Mouse (Mus musculus): Measurements from ENCODE around the gene Arg1. TPM values are rescaled to one million over a fixed set of nuclear protein-coding genes. Genes with fewer than 3 reads are reported as not detected.
A peak's percentile ranks its signal among the peaks of the same experiment; 100 is the strongest.

The Arg1 gene
- polyA plus RNA-seq, 1 experiment: 0.22 TPM

GRCm38 (mm10) chr10:24961112-24961511 lies 33.8 kb upstream of the Arg1 start:
- Histone ChIP-seq H3K27me3 (ENCODE audit: control insufficient read depth, insufficient read depth, low read length) (no peaks in the 10 kb centered on the region), H3K36me3 (ENCODE audit: control insufficient read depth, insufficient read depth, low read length) (no peaks in the 10 kb centered on the region), H3K27ac (ENCODE audit: insufficient read depth, low read depth, low read length) (no peak overlapping the region), H3K4me1 (ENCODE audit: control insufficient read depth, insufficient read depth, insufficient read length, low read length) (peaks cover 3% of the 10 kb centered on the region; the same call in 1 of the 2 replicates), H3K4me3 (ENCODE audit: low read depth, low read length) (no peak overlapping the region)
- WGBS: 47% methylated on average over 2 of the region's 2 CpGs
- TF ChIP-seq CTCF (IDR thresholded peaks at IDR 0.05; ENCODE audit: extremely low read depth, insufficient read length, insufficient replicate concordance, low read depth, low read length): no peak
- TF ChIP-seq POLR2A (IDR thresholded peaks at IDR 0.05; ENCODE audit: low read depth, low read length): no peak

GRCm38 (mm10) chr10:24959043-24959916 lies 32.0 kb upstream of the Arg1 start:
- Histone ChIP-seq H3K36me3 (ENCODE audit: control insufficient read depth, insufficient read depth, low read length) (no peaks in the 10 kb centered on the region), H3K4me1 (ENCODE audit: control insufficient read depth, insufficient read depth, insufficient read length, low read length) (peaks cover 3% of the 10 kb centered on the region; the same call in 1 of the 2 replicates), H3K27me3 (ENCODE audit: control insufficient read depth, insufficient read depth, low read length) (no peaks in the 10 kb centered on the region), H3K27ac (ENCODE audit: insufficient read depth, low read depth, low read length) (no peak overlapping the region), H3K4me3 (ENCODE audit: low read depth, low read length) (no peak overlapping the region)
- TF ChIP-seq POLR2A (IDR thresholded peaks at IDR 0.05; ENCODE audit: low read depth, low read length) (no peak), CTCF (IDR thresholded peaks at IDR 0.05; ENCODE audit: extremely low read depth, insufficient read length, insufficient replicate concordance, low read depth, low read length) (no peak)
- 36% methylated on average over 15 of the region's 15 CpGs for WGBS

DNA sequence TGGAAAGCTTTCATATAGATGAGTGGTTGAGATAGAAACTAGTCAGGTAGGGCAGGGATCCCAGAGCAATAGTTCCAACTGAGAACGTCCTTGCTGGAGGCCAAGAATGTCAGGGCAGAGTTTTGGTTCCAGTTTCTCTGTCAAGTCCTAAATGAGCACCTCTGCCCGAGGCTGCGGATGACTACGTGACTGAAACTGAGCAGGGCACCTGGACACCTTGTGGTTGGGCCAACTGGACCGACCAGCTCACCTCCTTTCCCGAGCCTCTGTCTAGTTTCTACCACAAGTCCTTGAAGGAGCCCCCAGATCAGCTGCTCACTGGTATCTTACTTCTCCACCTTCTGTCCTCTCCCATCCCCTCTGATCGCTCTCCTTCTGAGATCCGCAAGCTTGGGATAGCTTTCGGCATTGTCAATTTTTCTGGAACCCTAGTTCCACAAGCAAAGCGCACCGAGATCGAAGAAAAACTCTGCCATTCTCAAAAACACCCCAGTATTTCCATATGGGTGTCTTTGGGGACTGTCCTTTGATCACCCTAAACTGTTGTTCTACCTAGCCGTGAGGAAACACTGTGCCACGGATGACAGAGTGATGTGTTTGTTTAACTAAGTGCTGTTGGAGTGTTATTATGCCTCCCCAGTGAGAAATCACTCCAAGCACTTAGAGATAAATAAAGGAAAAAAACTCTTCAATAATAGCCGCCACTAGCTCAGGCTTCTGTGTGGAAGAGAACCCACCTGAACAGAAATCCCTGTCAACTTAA lies 31.2 kb upstream of the Arg1 start:
- Histone ChIP-seq H3K4me3 (ENCODE audit: low read depth, low read length) (0 out of 2 replicates have a peak overlapping the region, but pooled peaks have one; percentile 5), H3K27ac (ENCODE audit: insufficient read depth, low read depth, low read length) (no peak overlapping the region), H3K4me1 (ENCODE audit: control insufficient read depth, insufficient read depth, insufficient read length, low read length) (peaks cover 3% of the 10 kb centered on the region; the same call in 1 of the 2 replicates), H3K36me3 (ENCODE audit: control insufficient read depth, insufficient read depth, low read length) (no peaks in the 10 kb centered on the region), H3K27me3 (ENCODE audit: control insufficient read depth, insufficient read depth, low read length) (no peaks in the 10 kb centered on the region)
- TF ChIP-seq POLR2A (IDR thresholded peaks at IDR 0.05; ENCODE audit: low read depth, low read length) (no peak), CTCF (IDR thresholded peaks at IDR 0.05; ENCODE audit: extremely low read depth, insufficient read length, insufficient replicate concordance, low read depth, low read length) (no peak)
- 38% methylated on average over 15 of the region's 15 CpGs for WGBS

DNA sequence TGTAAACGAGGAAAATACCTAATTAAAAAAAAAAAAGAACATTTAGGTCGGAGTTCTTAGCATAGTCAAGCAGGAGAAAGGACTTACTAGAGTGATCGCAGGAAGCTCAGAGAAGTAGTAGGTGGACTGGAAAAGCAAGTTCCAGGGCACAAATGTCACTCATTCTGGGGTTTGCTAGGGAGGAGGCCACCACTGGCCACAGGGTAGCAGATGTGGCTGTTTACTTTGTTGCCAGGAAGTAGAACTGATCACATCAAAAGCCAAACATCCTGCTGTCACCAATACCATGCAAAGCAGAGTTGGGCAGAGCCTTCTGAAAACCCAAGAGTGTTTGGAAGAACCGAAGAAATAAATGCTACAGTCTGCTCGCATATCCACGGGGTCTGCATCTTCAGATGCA lies 26.6 kb upstream of the Arg1 start:
- Histone ChIP-seq H3K4me3 (ENCODE audit: low read depth, low read length) (no peak overlapping the region), H3K27ac (ENCODE audit: insufficient read depth, low read depth, low read length) (no peak overlapping the region), H3K4me1 (ENCODE audit: control insufficient read depth, insufficient read depth, insufficient read length, low read length) (peaks cover 3% of the 10 kb centered on the region; the same call in 1 of the 2 replicates), H3K27me3 (ENCODE audit: control insufficient read depth, insufficient read depth, low read length) (no peaks in the 10 kb centered on the region), H3K36me3 (ENCODE audit: control insufficient read depth, insufficient read depth, low read length) (no peaks in the 10 kb centered on the region)
- 69% methylated on average over 6 of the region's 6 CpGs for WGBS
- no peak for TF ChIP-seq CTCF (IDR thresholded peaks at IDR 0.05; ENCODE audit: extremely low read depth, insufficient read length, insufficient replicate concordance, low read depth, low read length)
- no peak for TF ChIP-seq POLR2A (IDR thresholded peaks at IDR 0.05; ENCODE audit: low read depth, low read length)

DNA sequence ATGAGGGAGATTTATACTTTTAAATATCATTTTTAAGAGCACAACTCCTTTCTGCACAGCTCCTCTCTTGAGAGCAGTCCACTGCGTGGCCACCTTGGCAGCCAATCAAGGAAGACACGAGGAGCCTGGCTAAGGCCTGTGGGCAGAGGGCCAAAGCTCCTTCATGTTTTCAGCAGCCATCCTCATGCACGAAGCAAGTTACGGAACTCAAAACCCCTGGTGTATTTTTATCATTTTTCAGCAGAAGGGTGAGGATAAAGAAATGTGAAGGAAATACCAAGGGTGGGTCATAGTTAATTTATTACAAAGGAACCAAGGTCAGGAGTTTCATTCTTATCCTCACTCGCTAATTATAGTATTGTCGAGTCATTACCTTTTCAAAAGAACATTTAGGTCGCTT lies 25.3 kb upstream of the Arg1 start:
- no peaks in the 10 kb centered on the region; the same call in 1 of the 2 replicates for H3K4me1 ChIP-seq (ENCODE audit: control insufficient read depth, insufficient read depth, insufficient read length, low read length)
- H3K4me3 ChIP-seq (ENCODE audit: low read depth, low read length): no peak overlapping the region
- no peak overlapping the region for H3K27ac ChIP-seq (ENCODE audit: insufficient read depth, low read depth, low read length)
- no peaks in the 10 kb centered on the region for H3K36me3 ChIP-seq (ENCODE audit: control insufficient read depth, insufficient read depth, low read length)
- WGBS: 43% methylated on average over 7 of the region's 7 CpGs
- TF ChIP-seq POLR2A (IDR thresholded peaks at IDR 0.05; ENCODE audit: low read depth, low read length) (no peak), CTCF (IDR thresholded peaks at IDR 0.05; ENCODE audit: extremely low read depth, insufficient read length, insufficient replicate concordance, low read depth, low read length) (no peak)
- H3K27me3 ChIP-seq (ENCODE audit: control insufficient read depth, insufficient read depth, low read length): no peaks in the 10 kb centered on the region

DNA sequence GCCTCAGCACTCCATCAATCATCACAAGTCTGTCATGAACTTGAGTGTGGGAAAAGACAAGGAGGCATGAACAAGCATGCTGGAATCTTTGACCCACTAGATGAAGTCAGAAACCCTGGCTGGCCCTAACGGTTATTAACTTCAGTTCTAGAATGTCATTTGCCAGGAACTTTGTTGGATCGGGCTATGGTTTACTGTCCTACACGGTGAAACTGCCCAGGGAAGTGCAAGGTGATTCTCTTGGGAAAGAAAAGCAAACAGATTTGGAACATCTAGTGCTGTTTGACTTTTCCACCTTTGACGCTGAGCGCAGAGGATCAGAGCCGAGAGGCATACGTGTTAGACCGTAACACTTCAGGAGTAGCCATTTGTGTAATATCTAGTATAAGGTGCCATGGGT lies 24.3 kb upstream of the Arg1 start:
- Histone ChIP-seq H3K4me1 (ENCODE audit: control insufficient read depth, insufficient read depth, insufficient read length, low read length) (no peaks in the 10 kb centered on the region; the same call in 1 of the 2 replicates), H3K4me3 (ENCODE audit: low read depth, low read length) (no peak overlapping the region), H3K36me3 (ENCODE audit: control insufficient read depth, insufficient read depth, low read length) (no peaks in the 10 kb centered on the region), H3K27me3 (ENCODE audit: control insufficient read depth, insufficient read depth, low read length) (no peaks in the 10 kb centered on the region), H3K27ac (ENCODE audit: insufficient read depth, low read depth, low read length) (no peak overlapping the region)
- WGBS: 84% methylated on average over 8 of the region's 8 CpGs
- TF ChIP-seq CTCF (IDR thresholded peaks at IDR 0.05; ENCODE audit: extremely low read depth, insufficient read length, insufficient replicate concordance, low read depth, low read length) (no peak), POLR2A (IDR thresholded peaks at IDR 0.05; ENCODE audit: low read depth, low read length) (no peak)

GRCm38 (mm10) chr10:24950223-24950622 lies 22.9 kb upstream of the Arg1 start:
- TF ChIP-seq POLR2A (IDR thresholded peaks at IDR 0.05; ENCODE audit: low read depth, low read length) (no peak), CTCF (IDR thresholded peaks at IDR 0.05; ENCODE audit: extremely low read depth, insufficient read length, insufficient replicate concordance, low read depth, low read length) (no peak)
- 79% methylated on average over 4 of the region's 4 CpGs for WGBS
- H3K4me1 ChIP-seq (ENCODE audit: control insufficient read depth, insufficient read depth, insufficient read length, low read length): no peaks in the 10 kb centered on the region; the same call in 1 of the 2 replicates
- no peaks in the 10 kb centered on the region for H3K27me3 ChIP-seq (ENCODE audit: control insufficient read depth, insufficient read depth, low read length)
- H3K4me3 ChIP-seq (ENCODE audit: low read depth, low read length): no peak overlapping the region
- no peak overlapping the region for H3K27ac ChIP-seq (ENCODE audit: insufficient read depth, low read depth, low read length)
- H3K36me3 ChIP-seq (ENCODE audit: control insufficient read depth, insufficient read depth, low read length): no peaks in the 10 kb centered on the region

Measured in small intestine, adult 2 months (tissue).